In the genomic region with DNA sequence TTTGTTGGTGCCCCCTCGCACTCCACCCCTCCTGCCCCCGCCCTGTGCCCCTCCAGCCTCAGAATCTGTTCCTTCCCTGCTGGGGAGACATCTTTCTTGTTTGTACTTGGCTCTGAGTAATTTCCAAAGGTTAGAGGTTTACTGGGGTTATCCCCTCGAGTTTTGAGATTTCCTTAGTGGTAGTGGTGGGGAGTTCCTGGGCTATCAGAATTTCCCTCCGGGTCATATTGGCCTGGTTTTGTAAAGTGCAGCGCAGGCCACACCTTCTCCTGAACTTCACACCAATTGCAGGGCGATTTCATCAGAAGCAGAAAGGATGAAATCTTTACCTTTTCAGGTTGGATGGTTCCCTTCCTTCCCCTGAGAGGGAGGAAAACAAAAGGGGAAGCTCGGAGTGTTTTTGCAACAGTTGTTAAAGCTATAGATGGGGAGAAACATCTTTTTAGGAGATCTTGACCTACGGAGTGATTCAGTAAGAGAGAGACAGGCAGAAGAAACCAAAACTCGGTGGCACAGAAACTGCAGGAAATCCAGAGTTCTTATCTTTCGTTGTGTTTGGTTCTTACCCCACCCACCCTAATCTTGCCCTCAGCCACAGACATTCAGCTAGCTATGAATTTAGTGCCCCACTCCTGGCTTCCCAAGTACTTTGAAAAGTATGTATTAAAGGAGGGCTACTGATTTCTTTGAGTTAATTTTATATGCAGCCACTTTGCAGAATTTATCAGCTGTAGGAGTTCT, we compare ENCODE assay signal across 8 mouse cellular contexts. TPM values are rescaled to one million over a fixed set of nuclear protein-coding genes. Genes with fewer than 3 reads are reported as not detected.
DNase-seq lines count a peak whose midpoint lies in the region; ATAC-seq and TF ChIP-seq lines count a peak whose summit lies in the region.

No protein-coding gene starts in this region.

- peaks cover 3% of the 10 kb centered on the region for H3K4me1 ChIP-seq in heart, adult 2 months (ENCODE audit: control insufficient read depth, insufficient read depth, low read length)
- H3K4me1 ChIP-seq in hindbrain, embryonic 12.5 days = peaks cover 10% of the 10 kb centered on the region
- peaks cover 7% of the 10 kb centered on the region; the same call in 1 of the 2 replicates for H3K4me1 ChIP-seq in midbrain, embryonic 11.5 days (ENCODE audit: control insufficient read depth, insufficient read depth, low read length)

- no peak; the same call in 1 of the 2 replicates for ATAC-seq in hindbrain, embryonic 12.5 days (ENCODE audit: low FRiP score)
- ATAC-seq in midbrain, embryonic 11.5 days (ENCODE audit: low FRiP score) = no peak

- H3K4me3 ChIP-seq in heart, adult 2 months = peak overlapping the region; percentile 67
- peak overlapping the region; percentile 42 for H3K4me3 ChIP-seq in hindbrain, embryonic 12.5 days
- peak overlapping the region; percentile 21; the same call in 1 of the 2 replicates for H3K4me3 ChIP-seq in midbrain, embryonic 11.5 days (ENCODE audit: low read depth, low read length)

- H3K9me3 ChIP-seq in hindbrain, embryonic 12.5 days (replicated peaks) = no peaks in the 10 kb centered on the region
- no peaks in the 10 kb centered on the region for H3K9me3 ChIP-seq in midbrain, embryonic 11.5 days (ENCODE audit: control insufficient read depth, low read length)

- WGBS in heart, adult 2 months = 15% methylated on average over 10 of the region's 10 CpGs
- WGBS in hindbrain, embryonic 12.5 days = 22% methylated on average over 10 of the region's 10 CpGs
- WGBS in midbrain, embryonic 11.5 days = 21% methylated on average over 10 of the region's 10 CpGs

- intact Hi-C loops in heart, adult 2 months (cut with DNase I) = loop anchor here (5.0 kb wide), 1 partner anchor 45 kb away; no protein-coding TSS in a partner anchor
- intact Hi-C loops in heart, postnatal 25 days (cut with DNase I) = loop anchor here (5.0 kb wide), 1 partner anchor 35 kb away; no protein-coding TSS in a partner anchor
- intact Hi-C loops in gastrocnemius, postnatal 14 days (cut with DNase I; ENCODE audit: low total_unique reads) = no loop called here

- no peaks in the 10 kb centered on the region; the same call in 1 of the 2 replicates for H3K79me2 ChIP-seq in heart, adult 2 months (replicated peaks; ENCODE audit: control insufficient read depth, insufficient read depth, low read length)

- peak overlapping the region; percentile 83 for H3K27ac ChIP-seq in heart, adult 2 months
- H3K27ac ChIP-seq in hindbrain, embryonic 12.5 days = no peak overlapping the region
- no peak overlapping the region for H3K27ac ChIP-seq in midbrain, embryonic 11.5 days (ENCODE audit: low read depth, low read length)

- no peak for TF ChIP-seq POLR2A in heart, adult 2 months (IDR thresholded peaks at IDR 0.05; ENCODE audit: insufficient read depth, low read depth, low read length)

- no peaks in the 10 kb centered on the region for H3K27me3 ChIP-seq in heart, adult 2 months (ENCODE audit: control insufficient read depth, insufficient read depth, low read length)
- H3K27me3 ChIP-seq in hindbrain, embryonic 12.5 days = peaks cover 44% of the 10 kb centered on the region
- H3K27me3 ChIP-seq in midbrain, embryonic 11.5 days (ENCODE audit: control insufficient read depth, insufficient read depth, low read length) = peaks cover 17% of the 10 kb centered on the region

- TF ChIP-seq EP300 in heart, adult 2 months (IDR thresholded peaks at IDR 0.05; ENCODE audit: insufficient read depth, low read depth, low read length) = no peak

- H3K9ac ChIP-seq in heart, adult 2 months (ENCODE audit: low read depth, low read length) = peak overlapping the region; percentile 83
- H3K9ac ChIP-seq in hindbrain, embryonic 12.5 days = peak overlapping the region; percentile 51; the same call in 1 of the 2 replicates
- 0 out of 2 replicates have a peak overlapping the region, but pooled peaks have one; percentile 7 for H3K9ac ChIP-seq in midbrain, embryonic 11.5 days (ENCODE audit: low read length)

- H3K36me3 ChIP-seq in heart, adult 2 months (ENCODE audit: control insufficient read depth, insufficient read depth, low read length) = no peaks in the 10 kb centered on the region
- H3K36me3 ChIP-seq in hindbrain, embryonic 12.5 days = no peaks in the 10 kb centered on the region
- H3K36me3 ChIP-seq in midbrain, embryonic 11.5 days (ENCODE audit: control insufficient read depth, insufficient read depth, low read length) = no peaks in the 10 kb centered on the region

- H3K4me2 ChIP-seq in hindbrain, embryonic 12.5 days (replicated peaks) = peak overlapping the region; percentile 80
- peak overlapping the region; percentile 48 for H3K4me2 ChIP-seq in midbrain, embryonic 11.5 days

- DNase-seq in heart, adult 2 months = no peak
- DNase-seq in heart, postnatal 25 days (ENCODE audit: low spot score) = no peak
- peak; percentile 24 for DNase-seq in R1 (ENCODE audit: low read depth, low spot score)
- no peak for DNase-seq in midbrain, embryonic 11.5 days (ENCODE audit: low spot score, missing footprints)
- DNase-seq in urinary bladder, postnatal 14 days (ENCODE audit: low spot score) = no peak
- no peak for DNase-seq in gastrocnemius, adult 18-20 months (ENCODE audit: low spot score)
- no peak for DNase-seq in gastrocnemius, postnatal 14 days

- TF ChIP-seq CTCF in heart, adult 2 months (IDR thresholded peaks at IDR 0.05) = no peak

RNA-seq across cellular contexts. Expression of gene Fam129a, which starts 1.0 kb away (rescaled TPM):
- total RNA-seq in heart, adult 2 months (2021) = 10 to 100 TPM; 13.3 to 14.9 TPM
- 6.2 and 10.1 TPM in 2 replicates for polyA plus RNA-seq in heart, adult 2 months (2012; rRNA removed)
- total RNA-seq in heart, postnatal 25 days (2021) = 10 to 100 TPM; 12.9 to 19.3 TPM
- polyA plus RNA-seq in hindbrain, embryonic 12.5 days (2016; fragmentation: Nextera tagmentation; extraction: Ambion mirVana) = 1.2 and 1.9 TPM in 2 replicates
- polyA plus RNA-seq in midbrain, embryonic 11.5 days (2014; fragmentation: Nextera tagmentation; extraction: Ambion mirVana) = 0.51 and 0.55 TPM in 2 replicates
- 10 to 100 TPM in 1 of 2 experiments, 1 to 10 TPM in 1; 9.1 to 12.0 TPM for total RNA-seq in gastrocnemius, adult 18-20 months (2021)
- total RNA-seq in gastrocnemius, postnatal 14 days (2021) = 10 to 100 TPM; 25.0 to 29.4 TPM

Comparison
In these comparisons a context has a peak if more than half of its experiments do, and no peak if none do; other contexts are left out.
1. H3K9ac ChIP-seq: peak in every context shown above with its lines; median percentile 83 in heart, adult 2 months; 51 in hindbrain, embryonic 12.5 days; 7 in midbrain, embryonic 11.5 days.